Mouse (Mus musculus) liver (tissue): ENCODE data around the gene Dnajb2.

ENCODE experiments used
- DNase-seq: peaks from one replicate; pipeline ENCODE4 v3.0.0-alpha.2; 2020; ENCODE audit warnings: mixed read lengths

Dnajb2 gene

DNA sequence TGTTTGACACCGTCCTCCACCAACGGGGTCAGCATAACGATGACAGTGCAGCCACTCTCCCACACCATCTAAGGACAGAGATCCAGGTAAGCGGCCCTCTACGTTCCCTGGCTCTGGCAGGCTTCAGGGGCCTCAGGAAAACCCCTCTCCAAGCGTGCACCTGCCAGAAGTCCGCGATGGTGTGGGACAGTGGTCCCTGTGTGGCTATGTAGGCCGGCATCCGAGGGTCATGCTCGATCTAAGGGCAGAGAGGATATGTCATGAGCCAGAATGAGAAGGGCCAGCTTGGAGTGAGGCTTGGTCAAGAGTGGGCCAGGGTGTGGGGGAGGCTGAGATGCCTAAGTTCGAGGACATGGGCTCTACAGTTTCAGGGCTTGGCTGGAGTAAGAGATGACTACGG is 16.1 kb downstream of the Dnajb2 start:
- no peak for DNase-seq

DNA sequence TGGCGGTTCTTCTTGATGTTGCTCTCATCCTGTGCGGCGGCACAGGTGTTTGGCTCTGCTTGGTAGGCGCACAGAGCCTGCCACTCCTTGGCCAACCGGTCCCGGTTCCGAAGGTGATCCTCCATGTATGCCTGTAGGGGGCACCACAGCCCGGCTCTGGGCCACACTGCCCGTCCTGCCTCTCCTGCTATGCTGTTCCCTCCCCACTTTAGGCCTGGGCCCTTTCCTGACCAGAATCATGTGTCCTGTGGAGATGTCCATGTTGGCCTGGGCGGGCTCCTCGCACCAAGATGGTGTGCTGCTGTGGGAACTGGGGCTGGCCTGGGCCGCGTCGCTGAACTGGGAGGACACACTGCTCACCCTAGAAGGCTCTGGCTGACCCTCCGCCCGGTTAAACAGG is 16.8 kb downstream of the Dnajb2 start:
- DNase-seq, result no peak

DNA sequence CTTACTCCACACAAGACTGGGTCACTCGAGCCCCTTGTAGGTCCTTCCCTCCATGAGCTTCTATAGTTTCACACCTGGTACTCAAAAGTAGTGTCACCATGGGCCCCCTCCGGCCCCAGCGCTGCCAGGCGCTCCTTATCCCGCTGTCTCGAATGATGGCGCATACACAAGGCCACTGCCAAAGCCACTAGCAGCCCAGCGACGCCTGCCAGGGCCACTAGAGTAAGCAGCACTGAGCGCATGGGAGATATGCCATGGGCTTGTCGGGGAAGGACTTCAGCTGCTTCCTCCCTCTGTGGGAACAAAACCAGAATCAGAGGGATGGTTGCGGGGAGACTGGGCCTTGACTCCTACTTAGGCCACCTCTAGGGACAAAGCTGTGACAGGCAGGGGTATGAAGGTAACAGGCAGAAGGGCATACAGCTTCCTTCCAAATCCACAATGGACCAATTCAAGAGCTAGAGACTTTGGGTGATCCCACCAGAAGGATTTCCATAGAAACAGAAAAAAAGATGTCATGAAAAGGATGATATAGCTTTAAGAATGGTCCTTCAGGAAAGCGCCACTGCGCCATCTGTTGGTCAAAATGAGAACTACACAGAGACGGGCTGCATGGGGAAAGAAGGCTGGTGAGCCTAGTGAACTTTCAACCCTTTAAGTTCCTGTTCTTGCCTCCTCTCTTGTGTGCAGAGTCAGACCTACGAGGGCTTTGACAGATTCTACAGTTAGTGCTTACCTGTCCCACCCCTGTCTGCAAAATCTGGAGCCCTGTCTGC is 17.8 kb downstream of the Dnajb2 start:
- peak; percentile 85 for DNase-seq

DNA sequence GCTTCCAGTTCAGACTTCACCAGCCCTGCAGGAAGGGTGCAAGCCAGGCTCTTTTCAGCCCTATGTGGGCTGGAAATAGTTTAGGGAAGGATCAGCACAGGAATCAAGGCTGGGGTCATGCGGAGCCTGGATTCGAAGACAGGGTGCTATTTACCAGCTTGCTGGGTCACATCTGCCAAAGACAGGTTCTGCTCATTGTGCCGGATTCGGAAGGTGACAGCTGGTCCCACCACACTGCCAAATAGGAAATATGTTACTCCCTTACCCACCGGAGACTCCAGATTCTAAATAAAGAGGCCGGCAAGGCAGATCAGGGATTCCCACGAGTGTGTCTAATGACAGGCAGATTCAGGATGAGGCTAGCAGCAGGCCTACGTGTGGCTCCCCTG is 18.4 kb downstream of the Dnajb2 start:
- no peak for DNase-seq

DNA sequence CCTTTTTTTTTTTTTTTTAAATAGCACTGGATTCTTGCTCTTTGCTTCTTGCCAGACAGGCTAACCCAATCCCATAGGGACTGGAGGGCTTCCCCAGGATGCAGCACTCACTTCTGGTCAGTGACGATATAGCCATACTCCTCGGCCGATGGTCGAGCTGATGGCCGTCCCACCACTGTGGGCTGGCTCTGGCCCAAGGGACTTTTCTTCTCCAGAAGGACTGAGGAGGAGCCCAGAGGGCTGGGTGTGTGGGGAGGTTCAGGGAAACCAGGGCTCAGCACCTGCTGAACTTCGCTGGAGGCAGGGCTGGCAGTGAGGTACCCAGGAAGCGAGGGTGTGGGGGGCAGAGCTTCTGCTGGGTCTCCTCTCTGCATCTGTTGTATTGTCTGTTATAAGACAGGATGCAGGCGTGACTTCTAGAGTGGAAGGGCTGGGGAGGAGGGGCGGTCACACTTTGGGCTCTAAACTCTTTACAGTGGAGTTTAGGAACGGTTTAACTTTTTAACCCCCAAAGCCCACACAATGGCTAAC is 19.4 kb downstream of the Dnajb2 start:
- DNase-seq, result no peak

DNA sequence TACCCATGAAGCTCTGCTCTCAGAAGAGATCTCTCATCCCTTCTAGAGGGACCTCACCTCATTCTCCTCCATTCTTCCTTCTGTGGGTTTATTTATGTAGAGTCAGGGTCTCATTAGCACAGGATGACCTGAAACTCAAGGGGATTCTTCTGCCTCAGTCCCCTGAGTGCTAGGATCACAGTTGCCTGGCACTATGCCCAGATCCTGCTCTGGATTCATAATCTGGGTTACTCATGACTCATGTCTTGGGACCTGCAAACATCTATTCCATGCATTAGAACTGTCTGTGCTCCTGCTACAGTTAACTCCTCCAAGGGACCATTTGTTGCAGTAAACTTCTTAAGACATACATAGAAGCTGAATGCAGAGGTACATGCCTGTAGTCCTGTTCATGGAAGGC is 25.1 kb downstream of the Dnajb2 start:
- no peak for DNase-seq

DNA sequence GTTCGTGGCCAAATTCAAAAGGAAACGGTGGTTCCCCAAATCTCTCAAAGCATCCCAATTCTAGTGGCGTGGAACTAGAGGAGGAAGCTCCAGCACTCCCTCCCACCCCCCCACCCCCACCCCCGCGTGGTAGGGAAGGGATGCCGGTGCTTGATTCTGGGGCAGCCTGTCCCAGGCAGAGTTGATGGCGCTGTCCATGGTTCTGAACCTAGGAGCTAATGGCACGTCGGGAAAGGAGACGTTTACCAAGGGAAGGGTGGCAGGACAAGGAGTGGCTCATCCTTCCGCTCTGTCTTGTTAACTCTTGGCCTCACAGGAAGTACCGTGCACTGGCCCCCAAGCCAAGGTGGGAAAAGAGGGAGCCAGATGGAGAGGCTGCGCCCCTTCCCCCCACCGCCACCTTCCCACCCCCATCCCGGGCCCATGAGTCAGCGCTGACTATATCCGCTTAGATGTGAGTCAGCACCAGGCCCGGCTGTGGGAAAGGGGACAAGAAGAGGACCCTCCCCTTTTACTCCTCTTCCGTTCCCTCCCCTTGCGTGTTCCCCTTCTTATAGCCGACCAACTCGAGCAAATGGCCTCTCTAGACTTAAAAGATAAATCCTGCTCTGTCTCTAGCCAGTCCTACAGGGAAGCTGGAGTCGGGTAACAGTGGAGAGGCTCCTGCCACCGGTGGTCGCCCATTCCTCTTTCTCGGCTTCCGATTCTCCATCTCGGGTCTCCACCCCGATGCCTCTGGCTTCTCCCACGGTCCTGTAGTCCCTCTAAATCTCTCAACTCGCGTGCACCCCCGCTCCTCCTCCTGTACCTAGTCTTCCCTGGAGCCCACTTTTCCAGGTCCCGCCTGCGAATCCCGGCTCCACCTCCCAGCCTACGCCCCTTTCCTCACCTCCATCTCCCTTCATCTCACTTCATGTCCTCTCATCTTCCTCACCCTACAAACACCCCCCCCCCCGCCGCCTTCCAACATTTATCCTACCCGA is 27.1 kb downstream of the Dnajb2 start:
- DNase-seq, result peak; percentile 75

DNA sequence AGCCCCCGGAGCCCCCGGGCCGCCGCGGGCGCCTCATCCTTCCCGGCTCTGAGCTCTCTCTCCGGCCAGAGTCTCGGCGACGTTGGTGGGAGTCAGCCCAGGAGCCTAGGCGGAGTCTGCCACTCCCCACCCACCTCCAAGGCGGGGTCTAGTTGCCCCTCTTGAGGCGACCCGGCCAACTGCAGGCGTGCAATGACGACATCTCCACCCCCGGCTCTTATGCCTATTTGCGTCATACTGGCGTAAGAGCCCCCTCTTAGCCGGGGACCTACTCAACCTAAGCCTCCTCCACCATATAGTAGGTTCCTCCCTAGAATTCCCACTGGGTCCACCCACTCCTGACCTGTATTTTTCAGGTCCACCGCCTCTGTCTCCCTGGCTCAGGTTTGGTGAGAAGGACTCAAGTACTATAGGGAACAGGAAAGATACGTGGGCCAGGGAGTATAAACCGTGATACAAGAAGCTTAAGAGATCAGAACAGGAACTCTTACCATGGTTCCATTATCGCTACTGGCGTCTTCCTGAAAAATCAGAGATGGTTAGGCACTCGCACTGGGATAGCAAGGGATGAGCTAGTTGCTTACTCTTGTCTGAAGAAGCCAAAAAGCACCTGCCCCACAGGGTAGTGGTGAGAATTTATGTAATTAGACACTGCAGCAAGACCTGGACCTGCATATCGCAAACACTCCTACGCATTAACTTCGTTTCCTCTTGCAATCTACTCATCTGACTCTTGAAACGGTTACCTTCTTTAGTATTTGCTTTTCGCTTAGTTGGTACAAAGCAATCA is 28.1 kb downstream of the Dnajb2 start, which contains the start of gene Ptprn:
TSS of gene Ptprn (minus strand) at position 412 of the 790 bp plus-strand sequence.
- DNase-seq, result no peak

DNA sequence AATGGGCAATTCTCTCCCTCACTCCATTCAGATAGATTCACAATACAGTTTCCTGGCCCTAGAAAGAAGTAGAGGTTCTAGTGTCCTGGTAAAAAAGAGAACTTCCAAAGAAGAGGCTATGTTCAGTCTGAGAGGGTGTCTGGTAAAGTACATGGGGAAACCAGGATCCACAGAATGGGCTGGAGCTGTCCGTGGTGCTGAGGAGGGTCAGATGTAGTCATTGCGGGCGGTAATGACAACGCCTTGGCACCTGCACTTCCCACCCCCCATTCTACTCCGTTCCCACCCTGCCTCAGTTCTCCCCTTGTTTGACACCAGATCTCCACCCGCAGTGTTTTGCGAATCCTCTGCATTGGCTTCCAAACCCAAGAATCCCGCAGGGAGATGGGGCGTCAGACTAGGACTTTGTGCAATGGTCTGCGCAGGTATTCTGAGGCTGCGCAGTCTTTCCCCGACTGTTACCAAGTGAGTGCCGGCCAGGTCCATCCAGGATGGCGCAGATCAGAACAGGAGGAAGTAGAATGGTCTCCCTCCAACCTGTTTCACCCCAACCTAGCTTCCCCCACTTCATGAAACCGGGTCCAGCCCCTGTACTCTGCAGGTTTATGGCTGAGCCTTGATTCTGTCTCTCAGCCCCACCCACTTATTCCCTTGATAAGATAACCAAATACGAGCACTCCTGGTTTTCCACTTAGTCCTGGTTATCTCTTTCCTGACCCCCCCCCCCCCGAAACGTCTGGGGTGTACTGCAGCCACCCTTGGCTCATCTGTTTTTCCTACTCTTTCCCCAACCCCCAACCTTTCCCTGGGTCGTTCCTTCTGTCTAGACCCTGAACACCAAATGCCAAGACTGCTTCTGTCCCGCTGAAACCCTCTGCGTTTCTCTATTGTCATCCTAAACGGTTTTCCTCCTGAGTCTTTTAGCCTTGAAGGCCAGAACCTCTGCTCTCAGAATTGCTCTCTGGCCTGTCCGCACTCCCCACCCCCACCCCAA is 41.3 kb downstream of the Dnajb2 start:
- DNase-seq, result peak; percentile 49

DNA sequence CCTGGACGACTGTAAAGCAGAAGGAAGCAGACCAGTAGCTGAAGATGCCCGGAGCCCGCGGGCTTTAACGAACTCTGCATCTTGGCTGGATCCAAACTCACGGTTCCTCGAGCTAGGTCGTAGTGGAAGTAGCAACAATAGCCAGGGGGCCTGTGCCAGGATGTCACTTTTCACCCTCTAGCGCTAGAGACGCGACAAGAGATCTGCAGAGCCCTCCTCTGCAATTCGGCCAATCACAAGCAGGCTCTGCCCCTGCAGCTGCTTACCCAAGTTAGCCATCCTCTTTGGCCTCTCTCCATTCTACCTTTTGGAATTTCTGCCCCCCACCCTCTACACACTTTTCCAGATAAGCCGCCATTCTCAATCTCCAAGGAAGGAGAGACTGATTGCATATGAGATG is 42.0 kb downstream of the Dnajb2 start, which contains the start of gene Resp18:
TSS of gene Resp18 (minus strand) at position 188 of the 400 bp plus-strand sequence.
- no peak for DNase-seq

DNA sequence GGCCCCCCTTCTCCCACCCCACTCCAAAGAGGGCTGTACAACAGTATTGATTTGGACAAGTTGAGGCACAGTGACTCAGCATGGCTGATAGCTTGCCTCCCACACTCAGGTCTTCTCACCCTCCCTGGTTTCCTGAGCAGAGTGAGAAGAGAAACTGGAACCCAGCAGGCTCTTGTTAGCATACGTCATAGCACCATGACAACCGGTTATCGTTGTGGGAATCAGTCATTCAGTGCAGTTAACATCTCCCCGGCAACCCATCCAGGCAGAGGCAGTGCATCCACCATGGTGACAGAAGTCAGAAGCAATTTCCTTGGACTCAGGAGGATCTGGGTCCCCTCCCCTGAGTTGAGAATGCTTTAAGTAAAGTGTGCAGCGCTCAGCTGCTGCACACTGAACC is 46.8 kb downstream of the Dnajb2 start:
- DNase-seq, result no peak

DNA sequence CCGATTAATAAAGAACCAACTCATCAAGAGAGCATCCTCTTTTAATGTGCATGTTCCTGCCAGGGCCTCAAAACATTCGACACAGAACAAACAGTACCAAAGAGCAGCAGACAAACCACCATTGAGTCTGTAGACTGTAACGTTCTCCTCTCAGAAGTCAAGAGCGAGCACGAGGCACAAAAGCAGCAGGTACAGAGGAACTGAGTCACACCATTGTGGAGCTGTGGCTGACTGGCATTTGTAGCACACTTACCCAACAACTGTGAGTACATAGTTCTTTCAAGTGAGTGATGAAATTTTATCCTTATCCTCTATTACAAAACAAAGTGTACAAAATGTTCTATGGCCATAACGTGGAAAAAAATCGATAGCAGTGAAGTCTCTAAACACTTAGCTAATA is 48.7 kb downstream of the Dnajb2 start:
- no peak for DNase-seq

DNA sequence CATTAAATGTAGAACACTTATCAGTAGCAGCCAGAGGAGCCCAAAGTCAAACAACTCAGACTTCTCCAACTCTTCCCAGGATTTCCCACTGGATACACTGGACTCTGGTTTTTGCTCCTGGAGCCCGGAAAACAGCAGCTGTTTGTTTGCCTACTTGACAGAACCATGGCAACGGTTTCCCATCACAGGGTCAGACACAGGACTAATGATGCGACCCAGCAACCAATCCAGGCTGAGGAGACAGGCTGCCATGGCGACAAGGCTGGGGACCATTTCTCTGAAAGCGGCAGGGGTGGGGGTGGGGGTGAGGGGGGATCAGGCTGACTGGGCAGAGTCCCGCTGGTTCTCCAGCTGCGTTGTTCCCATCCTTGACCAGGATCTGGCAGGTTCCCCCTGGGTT is 53.2 kb downstream of the Dnajb2 start:
- no peak for DNase-seq

DNA sequence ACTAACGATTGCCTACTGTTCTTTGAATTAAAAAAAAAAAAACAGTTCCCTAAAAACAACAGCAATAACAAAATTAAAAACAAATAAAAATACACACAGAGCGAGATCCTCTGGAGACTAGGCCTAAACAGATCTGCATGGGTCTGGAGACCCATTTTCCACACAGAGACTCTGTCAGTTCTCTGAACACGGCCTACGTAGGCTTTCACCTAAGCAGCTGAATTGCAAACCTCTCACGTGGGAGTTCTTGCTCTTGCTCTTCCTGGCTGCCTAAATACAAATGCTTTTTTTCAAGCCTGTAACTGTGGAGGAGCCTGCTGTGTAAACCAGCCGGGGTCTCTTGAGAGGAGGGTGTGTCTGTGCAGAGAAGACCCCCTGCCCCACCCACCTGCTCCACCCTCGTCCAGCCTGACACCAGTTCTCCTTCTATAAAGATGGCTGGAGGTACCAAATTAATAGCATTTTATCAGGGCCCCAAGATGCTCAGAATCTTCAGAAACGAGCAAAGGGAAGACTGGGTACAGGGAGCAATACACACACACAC is 53.8 kb downstream of the Dnajb2 start:
- no peak for DNase-seq

DNA sequence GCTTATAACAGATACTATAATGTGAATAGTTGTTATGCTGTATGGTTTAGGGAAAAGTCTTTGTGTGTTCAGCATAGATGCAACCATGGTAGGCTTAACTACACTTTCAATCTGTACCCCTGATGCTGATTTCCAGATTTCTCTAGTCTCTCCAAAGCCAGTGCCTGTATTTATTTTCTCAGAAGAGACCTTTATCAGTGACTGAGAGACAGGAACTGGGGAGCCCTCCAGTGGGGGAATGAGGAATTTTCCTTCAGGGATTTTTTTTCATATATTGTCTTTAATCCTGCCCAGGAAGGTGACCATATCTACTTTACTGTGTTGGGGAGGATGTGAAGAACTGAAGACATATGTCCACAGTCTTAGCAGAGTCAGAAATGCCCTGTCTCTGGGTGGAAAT is 54.4 kb downstream of the Dnajb2 start:
- DNase-seq, result no peak

DNA sequence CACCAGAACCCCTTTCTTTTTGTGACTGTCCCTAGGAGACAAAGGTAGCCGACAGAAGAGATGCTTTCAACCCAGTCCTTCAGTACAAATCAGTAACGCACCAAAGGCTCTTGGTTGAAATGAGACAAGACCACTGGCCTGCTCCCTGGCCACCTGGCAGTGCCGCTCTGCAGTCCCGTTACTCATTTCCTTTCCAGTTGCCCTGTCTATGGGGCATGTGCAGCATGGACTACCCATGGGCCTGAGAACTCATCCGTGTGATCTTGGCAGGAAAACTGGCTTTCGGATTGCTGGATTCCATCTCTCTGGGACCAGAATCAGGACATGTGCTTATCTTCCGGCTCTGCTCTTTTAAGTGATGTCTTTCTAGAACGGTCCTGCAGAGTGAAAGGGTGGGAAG is 55.1 kb downstream of the Dnajb2 start:
- DNase-seq, result no peak

DNA sequence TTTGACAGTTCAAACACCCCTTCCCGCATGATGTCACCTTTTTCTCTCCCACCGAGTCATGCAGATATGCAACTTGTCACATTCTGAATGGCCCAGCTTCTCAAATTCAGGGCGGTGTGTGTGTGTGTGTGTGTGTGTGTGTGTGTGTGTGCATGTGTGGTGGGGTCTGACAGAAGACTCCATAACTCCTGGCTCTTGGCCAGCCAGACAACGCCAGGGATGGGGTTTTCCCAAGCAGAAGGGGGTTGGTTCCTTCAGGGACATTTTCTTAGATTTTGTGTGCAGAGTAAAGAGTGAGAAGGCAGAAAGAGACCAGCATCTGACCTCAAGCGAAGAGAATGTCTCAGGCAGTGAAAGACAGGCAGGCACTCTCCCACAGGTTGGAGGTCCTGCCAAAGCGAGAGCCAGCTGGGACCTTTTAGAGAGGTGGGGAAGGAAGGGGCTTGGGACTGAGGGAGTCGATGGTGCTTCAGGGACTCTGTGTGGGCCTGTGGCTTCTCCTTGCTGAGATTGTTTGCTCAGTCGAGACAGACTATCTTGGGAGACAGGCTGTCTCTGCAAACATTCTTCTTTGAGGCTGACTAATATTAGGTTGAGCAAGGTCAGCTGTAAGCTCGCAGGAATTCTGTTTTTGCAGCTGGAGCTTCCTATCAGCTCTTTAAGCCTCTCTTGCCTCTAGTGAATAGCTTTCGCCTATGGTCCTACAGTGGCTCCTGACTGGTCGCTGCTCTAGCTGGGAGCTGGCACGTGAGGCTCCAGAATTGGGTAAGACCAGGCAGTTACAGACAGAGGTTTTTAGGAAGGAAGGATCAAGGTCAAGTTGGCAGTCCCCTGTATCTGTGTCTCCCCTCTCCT is 56.5 kb downstream of the Dnajb2 start:
- no peak for DNase-seq

DNA sequence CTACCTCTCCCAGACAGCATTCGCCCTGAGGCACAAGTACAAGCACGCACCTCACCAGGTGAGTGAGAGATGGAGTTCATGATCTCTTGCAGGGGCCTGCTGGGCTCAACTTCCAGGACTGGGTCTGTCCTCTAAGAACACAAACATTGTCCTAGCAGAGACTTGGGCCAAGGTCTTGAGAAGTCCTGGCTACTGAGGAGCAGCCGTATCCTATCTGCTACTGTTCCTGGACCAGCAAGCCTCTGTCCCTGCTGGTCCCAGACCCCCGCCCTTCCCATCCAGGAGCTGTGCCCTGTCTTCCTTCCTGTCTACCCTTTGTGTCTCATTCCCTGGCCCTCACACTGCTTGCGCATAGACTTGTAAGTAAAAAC is 57.1 kb downstream of the Dnajb2 start:
- DNase-seq, result no peak

DNA sequence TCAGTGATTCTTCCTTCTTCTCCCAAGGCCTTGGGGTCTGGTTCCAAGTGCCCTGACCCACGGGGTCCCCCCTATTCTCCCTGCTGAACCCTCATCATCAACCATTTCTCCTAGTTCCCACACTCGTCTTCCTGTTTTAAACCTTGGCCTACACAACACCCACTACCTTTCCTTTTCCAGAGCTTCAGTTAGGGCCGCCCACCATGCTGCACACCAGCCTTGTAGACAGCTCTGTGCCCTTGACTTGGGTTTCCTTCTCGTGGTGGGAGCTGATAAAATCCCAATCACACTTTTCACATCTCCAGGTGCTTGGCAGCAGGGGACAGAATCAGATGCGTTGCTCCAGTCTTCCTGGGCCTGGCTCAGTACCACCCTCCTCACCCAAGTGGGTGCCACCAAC is 58.1 kb downstream of the Dnajb2 start:
- DNase-seq, result no peak
